Mouse (Mus musculus): ENCODE measurements at regions not wholly inside any gene's neighbourhood (a gene's known extent, or its start where the extent isn't known, plus 50 kb on each side); places are given as distances from the start of the nearest gene placed in this dataset.

DNA sequence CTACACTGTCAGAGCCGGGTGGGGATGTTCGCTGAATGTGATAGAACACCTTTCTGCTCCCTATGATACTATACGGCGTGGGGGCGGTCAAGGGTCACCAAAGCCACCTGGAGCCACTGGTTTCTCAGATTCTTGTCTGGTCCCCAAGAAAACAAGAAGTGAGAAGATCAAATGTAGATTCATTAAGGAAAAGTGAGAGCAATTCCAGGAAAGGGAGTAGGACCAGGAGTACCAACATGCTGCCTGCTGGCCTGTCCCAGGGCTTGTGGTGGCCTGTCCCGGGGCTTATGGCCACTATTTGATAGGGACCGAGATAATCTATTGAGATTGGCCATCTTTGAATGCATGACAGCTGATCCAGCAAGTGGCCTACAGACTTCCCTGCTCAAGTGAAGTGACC, 58.8 kb upstream of the Fut8 start:
- DNase-seq: no peak

DNA sequence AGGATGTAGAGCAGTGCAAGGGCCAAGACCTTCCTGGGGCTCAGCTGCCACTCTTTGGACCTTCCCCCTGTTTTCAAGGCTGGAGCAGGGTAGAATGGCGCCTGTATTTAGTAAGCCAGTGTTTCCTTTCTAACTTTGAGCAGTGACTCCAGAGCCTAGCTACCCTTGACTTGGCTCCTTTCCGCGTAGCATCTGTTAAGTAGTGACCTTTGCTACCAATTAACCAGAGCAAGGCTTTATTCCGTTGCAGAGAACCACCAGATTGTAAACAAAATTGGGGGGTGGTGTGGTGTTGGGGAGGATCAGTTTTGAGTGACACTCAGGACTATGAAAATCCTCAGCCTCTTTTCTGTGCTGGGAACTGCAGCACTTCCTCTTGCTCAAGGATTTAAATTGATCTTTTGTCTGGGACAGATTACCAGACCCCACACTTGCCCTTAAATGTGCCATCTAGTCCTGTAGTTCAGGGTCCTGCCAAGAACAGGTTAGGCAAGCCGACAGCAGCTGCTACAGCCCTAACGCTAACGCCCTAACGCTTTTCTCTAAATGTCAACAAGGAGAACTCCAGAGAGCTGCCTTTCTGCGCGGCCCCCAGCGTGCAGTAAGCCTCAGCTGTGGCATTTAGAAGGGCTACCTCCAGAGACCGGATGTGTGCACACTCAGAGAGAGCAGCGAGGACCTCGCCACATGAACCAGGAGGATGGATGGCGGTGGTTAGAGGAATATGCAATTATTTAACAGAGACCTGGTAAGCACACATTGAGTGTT, 59.9 kb upstream of the Fut8 start:
- peak; percentile 94 for DNase-seq

GRCm38 (mm10) chr12:77177303-77177702, 60.6 kb upstream of the Fut8 start:
- peak; percentile 50 for DNase-seq

- DNase-seq: peak; percentile 83
Measured at GRCm38 (mm10) chr12:77174032-77174431, 63.9 kb upstream of the Fut8 start.

- DNase-seq: no peak
Measured at GRCm38 (mm10) chr12:77172540-77172939, 65.4 kb upstream of the Fut8 start.

- no peak for DNase-seq
Measured at GRCm38 (mm10) chr12:77170257-77170656, 67.7 kb upstream of the Fut8 start.

GRCm38 (mm10) chr12:77168367-77168766, 69.6 kb upstream of the Fut8 start:
- DNase-seq: peak; percentile 59

DNA sequence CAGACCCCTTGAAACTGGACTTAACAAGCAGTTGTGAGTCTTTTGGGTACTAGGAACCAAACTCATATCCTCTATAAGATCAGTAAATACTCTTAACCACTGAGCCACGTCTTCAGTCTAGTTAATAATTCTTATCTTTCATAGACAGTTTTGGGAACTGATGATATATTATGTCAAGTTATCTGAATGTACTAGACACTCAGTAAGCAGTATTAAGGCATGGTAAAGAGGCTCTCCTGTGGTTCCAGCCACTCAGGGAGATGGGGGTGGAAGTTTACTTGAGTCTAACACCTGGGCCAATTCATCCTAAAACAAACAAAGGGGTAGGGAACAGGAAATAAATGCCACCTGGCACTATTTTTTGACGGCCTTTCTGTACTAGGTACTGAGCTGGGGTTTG, 81.2 kb upstream of the Fut8 start:
- DNase-seq: no peak

DNA sequence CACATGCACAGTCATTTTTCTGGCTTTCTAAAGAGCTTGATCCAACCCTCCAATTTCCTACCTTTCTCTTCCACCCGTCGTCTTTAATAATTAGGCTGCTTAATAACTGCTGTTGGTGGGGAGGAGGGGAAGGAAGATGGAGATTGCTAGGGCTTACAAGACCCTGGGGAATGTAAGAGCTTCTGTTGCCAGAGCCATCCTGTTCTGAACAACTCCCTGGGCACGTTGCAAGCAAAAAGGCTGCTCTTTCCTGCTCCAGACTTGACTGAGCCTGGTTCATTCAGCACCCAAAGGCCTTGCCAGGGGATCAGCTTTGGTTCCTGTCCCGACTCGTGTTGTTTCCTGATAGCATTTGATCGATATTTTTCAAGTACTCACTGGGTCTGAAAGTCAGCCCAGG, 82.3 kb upstream of the Fut8 start:
- no peak for DNase-seq

- DNase-seq: no peak
Measured at GRCm38 (mm10) chr12:77151471-77151870, 86.5 kb upstream of the Fut8 start.

DNA sequence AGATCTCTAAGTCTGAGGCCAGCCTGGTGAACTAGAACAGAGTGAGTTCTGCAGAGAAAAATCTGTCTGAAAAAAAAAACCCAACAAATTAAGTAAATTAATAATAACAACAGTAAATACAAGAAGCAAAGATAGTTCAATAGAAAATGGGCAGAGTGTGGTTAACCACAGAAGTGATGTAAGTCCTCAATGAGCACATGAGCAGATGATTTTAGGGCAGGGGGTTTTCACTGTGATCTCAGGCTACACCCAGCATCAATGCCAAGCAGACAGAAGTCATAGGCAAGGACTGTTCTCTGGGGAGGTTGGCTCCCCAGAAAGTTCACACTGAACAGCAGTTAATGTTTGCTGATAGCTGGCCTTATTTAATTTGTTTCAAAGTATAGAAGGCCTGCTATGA, 88.1 kb upstream of the Fut8 start:
- no peak for DNase-seq

DNA sequence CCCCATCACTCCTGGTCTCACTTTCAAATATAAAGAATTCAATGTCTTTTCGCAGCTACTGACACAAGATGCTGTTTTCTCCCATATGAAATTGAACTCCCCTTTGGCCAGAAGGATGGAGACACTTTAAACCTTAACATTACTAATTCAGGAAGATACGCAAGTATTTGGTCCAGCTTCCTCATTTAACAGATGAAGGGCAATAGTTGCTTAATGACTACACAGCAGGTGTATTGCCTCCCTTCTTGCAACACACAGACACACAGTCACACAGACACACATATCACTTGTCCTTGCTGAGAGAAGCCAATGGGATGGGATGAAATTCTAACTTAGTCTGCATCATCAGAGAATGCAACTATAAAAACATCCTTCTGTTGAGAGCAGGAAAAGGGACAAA, 89.8 kb upstream of the Fut8 start:
- DNase-seq: no peak

- DNase-seq: no peak
Measured at GRCm38 (mm10) chr12:77143958-77144357, 94.0 kb upstream of the Fut8 start.

DNA sequence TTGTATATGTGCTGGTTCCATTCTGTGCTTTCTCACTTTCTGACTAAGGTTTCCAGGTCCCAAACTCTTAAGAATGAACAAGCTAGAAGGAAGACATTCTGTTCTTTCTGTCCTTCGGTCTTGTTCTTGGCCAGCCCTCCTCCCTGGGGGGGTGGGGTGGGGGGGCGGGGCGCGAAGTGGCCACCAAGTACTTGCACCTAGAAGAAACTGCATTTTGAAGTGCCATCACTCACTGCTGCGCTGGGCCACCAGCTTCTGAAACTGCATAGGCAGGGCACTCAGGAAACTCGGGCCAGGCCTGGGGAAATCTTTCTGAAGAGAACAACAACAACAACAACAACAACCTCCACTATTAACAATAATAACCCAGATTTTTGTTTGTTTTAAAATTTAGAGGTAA, 94.4 kb upstream of the Fut8 start:
- no peak for DNase-seq

GRCm38 (mm10) chr12:77143105-77143504, 94.8 kb upstream of the Fut8 start:
- DNase-seq: no peak

- DNase-seq: no peak
Measured at GRCm38 (mm10) chr12:77142224-77142623, 95.7 kb upstream of the Fut8 start.

DNA sequence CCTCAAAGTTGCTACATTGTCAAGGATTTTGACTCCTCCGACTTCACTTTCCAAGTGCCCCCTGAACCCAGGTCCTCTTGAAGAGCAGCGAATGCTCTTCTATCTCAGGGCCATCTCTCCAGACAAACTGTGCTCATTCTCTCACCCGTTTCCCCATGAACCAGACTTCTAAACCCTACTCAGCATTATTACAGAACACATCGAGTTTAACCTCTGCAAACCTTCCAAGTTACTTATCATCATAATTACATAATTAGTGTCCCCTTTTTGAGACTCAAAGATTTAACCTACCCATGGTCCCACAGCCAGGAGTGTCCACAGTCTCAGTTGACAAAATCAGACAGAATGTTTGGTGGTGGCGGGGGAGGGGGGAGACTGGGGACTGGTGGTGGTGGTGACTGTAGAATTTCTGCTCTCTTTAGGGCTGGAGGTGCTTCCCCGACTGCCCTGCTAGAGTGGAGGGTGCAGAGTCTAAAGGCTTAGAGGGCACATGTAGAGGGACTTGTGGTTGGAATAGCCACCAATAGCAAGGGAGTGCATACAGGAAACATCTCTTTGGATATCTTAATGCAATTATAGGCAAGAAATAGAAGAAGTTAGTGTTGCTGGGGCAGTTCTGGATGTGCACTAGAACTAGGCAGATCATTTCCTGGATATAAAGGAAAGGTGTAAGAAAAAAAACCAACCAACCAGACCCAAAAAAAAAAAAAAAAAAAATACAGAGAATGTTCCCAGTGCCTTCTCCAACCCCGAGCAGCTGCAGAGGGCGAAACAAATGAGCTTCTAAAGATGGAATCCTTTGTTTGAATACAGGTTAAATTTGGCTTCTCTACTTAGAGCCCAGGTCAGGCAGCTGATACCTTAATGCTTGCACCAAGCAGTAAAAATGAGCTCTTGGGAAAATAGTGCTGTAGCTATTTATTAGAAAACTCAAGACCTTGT, 96.4 kb upstream of the Fut8 start:
- DNase-seq: peak; percentile 25

- no peak for DNase-seq
Measured at GRCm38 (mm10) chr12:77140656-77141055, 97.3 kb upstream of the Fut8 start.

DNA sequence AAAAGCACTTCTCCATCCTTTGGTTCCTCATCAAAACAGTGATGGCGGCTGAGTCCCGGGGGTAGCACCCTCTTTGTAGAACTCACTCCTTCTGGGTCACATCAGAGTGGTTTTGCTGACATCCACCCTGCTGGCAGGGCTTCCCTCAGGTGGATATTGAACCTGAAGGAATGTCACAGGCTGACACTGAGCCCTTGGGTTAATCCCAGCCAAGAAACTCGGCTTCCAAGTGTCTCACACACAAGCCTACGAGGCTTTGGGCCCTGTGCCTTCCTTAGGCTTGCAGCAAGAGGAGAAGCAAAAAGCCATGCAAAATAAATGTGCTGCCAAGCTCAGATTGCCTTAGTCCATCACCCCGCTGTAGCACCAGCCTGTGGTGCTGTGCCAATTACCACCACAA, 97.8 kb upstream of the Fut8 start:
- DNase-seq: peak; percentile 69

GRCm38 (mm10) chr12:77139718-77140117, 98.2 kb upstream of the Fut8 start:
- peak; percentile 81 for DNase-seq

- no peak for DNase-seq
Measured at GRCm38 (mm10) chr12:77138506-77139201, 99.3 kb upstream of the Fut8 start.

- DNase-seq: no peak
Measured at GRCm38 (mm10) chr12:77137291-77137830, 100.6 kb upstream of the Fut8 start.

DNA sequence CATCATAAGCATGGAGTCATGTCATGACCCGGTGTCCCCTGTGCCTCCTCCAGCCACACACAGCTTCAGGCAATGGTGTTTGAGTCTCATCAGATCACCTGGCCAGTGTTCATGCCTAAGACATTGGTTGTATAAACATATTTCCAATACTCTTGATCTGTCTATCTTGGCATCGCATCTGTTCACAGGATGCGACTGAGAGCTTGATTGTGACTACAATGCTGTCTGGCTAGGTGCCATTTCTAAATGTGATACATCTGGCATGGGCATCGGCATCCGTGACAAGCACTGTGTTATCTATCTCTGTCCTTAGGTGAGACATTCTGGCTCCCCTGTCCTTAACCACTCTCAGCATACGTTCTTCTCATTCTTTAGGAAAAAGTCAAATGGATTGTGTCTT, 102.3 kb upstream of the Fut8 start:
- no peak for DNase-seq

All from kidney, adult 9 months (tissue).